Mouse (Mus musculus): ENCODE results near the gene Pla2g2e. TPM values are rescaled to one million over a fixed set of nuclear protein-coding genes. Genes with fewer than 3 reads are reported as not detected.
"Not testable (repeated sequence)": the region's sequence is repeated elsewhere in the genome, so short reads cannot be mapped to it uniquely, and the experiment has no call there.

The Pla2g2e gene
- not detected in 2 replicates for total RNA-seq (2017)

DNA sequence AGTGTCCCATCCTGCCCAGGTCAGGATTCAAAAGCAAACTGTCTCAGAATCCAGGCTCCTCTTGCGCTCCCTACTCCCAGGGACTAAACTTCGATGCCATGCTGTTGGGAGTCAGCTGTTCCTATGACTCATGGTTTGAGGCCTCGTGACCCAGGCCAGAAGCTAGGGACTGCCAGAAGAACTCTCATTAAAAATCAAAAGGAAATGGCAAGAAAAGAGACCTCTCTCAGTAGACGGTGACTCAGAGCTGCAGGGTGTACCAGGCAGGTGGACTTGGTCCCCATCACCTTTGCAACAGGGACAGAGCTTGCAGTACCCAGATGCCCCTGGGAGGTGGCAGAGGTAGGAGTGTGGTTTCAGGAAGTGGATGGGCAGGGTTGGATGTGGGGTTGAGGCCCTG is at the start of gene Pla2g2e:
Gene Pla2g2e, plus strand, starts transcription at position 212 of the 400 bp plus-strand sequence.
- no peak for ATAC-seq (replicated peaks; ENCODE audit: low read depth, poor library complexity, severe bottlenecking)

DNA sequence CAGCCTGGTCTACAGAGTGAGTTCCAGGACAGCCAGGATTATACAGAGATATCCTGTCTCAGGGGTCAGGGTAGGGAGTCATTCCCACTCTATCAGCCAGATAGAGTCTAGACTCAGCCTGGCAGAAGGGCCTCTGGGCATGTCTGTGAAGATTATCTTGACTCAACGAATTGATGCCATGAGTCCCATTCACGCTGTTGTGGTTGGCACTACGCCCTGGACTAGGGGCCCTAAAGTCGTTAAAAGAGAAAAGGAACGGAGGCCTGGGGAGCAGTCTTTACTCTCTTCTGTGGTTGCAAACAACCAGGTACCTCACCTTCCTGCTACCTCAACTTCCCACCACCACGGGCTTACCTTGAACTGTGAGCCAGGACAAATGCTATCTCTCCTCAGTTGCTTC is 37.9 kb upstream of the Pla2g2e start:
- ATAC-seq (replicated peaks; ENCODE audit: low read depth, poor library complexity, severe bottlenecking): no peak

DNA sequence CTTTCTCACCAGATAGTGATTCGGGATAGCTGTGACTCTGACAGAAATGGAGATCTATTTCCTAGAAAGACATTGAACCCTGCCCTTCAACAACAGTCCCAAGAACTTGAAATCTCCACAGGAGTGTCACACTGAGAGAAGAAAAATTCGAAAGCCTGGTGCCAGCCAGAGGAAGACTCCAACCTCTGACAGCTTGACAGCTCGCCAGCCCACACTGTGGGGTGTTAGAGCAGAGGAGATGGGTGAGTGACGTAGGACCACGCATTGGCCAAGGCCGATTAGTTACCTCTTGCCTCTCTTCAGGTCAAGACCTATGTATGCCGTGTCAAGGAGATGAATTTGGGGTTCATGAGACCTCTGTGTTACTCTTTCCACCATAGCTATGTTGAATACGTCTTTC is 37.0 kb upstream of the Pla2g2e start:
- ATAC-seq (replicated peaks; ENCODE audit: low read depth, poor library complexity, severe bottlenecking): no peak

DNA sequence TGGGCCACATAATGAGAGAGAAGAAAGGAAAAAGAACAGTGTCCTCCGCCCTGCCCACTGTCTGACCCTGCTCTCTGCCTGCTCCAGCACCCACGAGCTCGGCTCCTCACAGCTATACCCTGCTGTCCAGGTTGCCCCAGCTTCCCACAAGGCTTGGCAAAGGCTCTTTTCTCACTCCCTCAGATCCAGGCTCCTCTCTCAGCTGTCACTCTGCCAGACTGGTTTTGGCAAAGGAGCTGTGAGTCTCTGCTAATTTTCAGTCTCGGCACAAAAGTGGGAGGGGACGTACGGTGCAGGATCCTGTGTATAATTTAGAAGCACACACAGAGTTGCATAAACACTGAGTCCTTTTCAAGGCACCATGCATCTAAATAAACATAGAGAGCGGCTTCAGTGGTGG is 36.4 kb upstream of the Pla2g2e start:
- ATAC-seq (replicated peaks; ENCODE audit: low read depth, poor library complexity, severe bottlenecking): no peak

DNA sequence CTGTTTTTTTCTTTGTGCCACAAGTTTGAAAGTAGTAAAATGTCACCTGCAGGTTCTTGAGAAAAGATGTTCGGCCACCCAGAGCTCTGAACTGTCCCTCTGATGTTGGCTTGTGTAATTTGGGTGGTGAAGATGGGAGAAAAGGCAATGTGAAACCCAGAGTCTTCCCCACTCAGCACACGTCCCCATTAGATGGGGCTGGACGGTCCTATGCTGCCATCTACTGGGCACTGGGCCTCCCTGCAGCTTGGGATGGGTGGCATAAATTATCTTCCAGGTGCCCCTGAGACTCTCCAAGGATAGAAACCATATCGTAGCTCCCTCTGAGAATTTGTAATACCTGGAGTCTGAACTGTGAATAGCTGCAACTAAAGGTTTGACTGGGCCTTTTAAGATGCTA is 26.3 kb upstream of the Pla2g2e start:
- ATAC-seq (replicated peaks; ENCODE audit: low read depth, poor library complexity, severe bottlenecking): peak; percentile 89

DNA sequence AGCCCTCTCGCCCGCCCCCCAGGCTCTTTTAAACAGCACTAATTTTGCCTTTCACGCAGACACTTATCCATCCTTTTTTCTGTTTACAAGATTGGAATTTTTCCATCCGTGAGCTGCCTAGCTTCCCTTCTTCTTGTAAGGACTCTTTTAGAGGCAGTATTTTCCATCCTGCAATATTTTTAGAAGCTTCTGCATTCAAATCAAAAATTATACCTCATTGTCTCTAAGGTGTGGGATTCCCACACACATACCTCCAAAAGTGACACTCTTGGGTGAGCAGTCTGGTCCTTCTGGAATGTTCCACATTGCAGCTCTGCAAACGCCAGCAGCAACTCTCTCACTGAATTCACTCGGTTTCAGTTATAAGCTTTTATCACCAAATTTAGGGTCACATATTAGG is 24.8 kb upstream of the Pla2g2e start:
- no peak for ATAC-seq (replicated peaks; ENCODE audit: low read depth, poor library complexity, severe bottlenecking)

DNA sequence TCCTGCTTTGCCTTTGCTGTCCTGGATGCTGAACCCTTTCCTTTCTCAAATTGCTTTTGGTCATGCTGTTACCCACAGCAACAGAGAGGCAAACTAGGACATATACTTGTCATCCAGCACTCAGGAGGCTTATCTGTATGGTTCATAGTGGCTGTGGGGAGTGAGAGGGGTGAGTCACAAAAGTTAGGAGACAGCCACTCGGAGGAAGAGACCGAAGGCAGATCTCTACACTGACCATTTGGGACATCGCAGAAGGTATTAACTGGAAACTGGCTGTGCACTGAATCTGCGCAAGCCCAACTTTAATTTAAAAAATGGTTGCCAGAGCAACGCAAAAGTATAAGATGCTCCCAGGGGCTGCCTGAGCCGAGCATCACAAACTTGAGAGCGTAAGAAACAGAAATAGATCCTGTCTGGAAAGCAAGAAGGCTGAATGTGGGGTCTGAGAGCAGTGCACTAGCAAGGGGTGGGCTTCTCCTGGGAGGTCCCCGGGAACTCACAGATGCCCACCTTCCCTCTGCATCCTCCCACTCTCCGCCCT is 22.6 kb upstream of the Pla2g2e start:
- ATAC-seq (replicated peaks; ENCODE audit: low read depth, poor library complexity, severe bottlenecking): no peak

DNA sequence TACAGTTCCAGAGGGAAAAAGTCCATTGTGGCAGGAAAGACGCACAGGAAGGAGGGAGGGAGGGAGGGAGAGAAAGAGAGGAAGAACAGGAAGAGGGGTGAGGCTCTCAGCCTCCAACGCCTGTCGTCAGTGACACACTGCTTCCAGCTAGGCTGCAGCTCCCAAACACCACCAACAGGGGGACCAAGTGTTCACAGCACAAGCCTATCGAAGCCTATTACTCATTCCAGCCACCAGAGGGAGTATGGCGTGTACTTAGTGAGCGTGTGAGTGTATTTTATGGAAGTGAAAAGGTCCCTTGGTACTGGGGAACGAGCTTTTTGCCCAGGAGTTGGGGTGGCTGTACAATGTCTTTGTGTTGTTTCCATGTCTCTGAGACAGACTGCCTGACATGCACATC is 21.3 kb upstream of the Pla2g2e start:
- ATAC-seq (replicated peaks; ENCODE audit: low read depth, poor library complexity, severe bottlenecking): peak; percentile 80

DNA sequence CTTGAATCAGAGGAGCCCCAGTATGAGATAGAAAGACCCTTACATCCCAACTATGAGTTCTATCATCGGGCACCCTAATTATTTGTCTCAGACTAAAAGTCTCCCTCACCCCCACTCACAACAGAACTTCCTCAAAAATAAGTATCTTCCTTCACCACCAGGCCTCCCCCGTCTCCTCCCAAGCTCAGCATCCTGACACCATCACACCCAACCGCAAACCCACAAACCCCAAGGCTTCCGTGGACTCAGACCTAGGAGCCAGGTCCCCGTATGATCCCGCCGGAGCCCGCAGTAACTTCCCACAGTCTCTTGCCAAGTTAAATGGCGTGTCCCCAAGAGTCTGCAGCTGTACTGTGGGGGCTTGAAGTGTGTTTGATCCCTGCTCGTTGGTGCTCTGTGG is 20.2 kb upstream of the Pla2g2e start:
- ATAC-seq (replicated peaks; ENCODE audit: low read depth, poor library complexity, severe bottlenecking): peak; percentile 51

DNA sequence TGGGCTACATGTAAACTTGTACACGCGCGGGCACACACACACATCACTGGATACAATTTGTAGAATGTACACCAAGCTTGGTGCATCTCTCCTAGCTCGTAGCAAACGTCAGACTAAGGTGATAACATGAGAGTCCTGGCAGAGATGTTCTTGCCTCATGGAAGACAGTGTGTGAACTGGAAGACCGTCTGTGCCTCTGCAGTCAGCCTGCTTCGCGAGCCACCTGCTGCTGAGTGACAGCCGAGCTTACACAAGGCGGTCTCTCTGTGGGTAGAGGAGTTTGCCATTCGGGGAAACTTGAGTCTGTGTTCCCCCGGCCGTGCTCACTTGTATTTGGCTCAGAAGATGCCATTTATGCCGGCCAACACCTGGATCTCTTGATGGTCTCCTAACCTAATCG is 19.3 kb upstream of the Pla2g2e start:
- no peak for ATAC-seq (replicated peaks; ENCODE audit: low read depth, poor library complexity, severe bottlenecking)

DNA sequence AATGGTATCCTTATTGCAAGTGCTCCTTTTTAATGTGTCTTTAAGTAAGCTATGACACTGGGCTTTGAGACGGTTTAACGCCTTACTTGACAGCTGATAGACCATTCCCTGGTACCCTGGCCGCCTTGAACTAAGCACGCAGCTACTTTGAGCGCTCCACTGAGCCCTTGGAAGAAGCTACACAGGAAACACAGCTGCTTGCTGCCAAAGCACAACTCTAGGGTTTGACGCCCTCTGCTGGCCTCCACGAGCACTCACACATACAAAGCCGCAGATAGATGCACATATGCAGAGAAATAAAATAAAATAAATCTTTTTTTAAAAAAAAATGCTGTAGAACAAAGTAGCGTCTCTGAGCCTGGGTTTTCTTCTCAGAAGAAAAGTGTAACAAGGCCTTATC is 18.5 kb upstream of the Pla2g2e start:
- ATAC-seq (replicated peaks; ENCODE audit: low read depth, poor library complexity, severe bottlenecking): no peak

DNA sequence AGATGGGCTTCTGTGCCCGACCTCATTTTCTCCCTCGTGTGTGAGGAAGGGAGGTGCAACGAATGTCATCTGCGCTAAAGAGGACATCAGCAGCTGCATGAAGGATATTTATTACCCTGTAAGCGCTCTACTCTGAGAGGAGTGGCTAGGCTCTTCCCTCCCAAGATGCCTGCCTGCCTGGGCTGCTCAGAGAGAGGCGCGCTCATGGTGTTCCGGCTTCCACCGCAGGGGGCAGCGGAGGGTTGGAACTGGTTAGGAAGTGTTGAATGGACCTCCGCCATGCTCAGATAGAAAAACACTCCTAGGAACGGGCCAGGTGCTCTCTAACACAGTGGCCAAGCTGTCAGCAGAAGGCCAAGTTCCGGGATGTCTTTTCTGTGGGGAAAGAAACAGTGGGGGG is 18.0 kb upstream of the Pla2g2e start:
- peak; percentile 65; the same call in 1 of the 2 replicates for ATAC-seq (replicated peaks; ENCODE audit: low read depth, poor library complexity, severe bottlenecking)

DNA sequence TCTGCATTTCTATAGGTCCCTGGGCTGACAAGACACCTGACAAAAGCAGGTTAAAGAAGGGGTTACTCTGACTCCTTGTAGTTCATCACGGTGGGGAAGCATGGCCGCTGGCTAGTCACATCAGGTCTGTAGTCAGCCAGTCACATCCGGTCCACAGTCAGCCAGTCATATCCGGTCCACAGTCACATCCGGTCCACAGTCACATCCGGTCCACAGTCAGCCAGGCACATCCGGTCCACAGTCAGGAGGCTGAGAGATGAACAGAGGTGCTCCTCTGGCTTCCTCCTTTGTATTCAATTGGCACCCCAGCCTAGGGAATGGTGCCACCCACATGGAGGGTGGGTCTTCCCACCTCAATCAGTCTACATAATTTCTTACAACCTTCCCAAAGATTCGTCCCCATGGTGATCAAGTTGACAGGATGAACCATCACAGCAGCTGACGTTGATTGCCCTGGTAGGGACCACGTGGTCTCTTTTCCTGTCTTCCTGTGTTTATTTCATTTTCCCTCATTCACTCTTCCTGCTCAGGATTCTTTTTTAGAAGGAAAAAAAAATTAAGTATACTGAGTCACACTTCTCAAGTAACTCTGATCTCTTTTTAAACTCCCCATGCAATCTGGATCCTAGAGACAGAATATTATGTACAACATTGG is 14.3 kb upstream of the Pla2g2e start, which contains the start of gene Pla2g5:
Gene Pla2g5, minus strand, starts transcription at position 139 of the 655 bp plus-strand sequence.
- ATAC-seq (replicated peaks; ENCODE audit: low read depth, poor library complexity, severe bottlenecking): no peak

DNA sequence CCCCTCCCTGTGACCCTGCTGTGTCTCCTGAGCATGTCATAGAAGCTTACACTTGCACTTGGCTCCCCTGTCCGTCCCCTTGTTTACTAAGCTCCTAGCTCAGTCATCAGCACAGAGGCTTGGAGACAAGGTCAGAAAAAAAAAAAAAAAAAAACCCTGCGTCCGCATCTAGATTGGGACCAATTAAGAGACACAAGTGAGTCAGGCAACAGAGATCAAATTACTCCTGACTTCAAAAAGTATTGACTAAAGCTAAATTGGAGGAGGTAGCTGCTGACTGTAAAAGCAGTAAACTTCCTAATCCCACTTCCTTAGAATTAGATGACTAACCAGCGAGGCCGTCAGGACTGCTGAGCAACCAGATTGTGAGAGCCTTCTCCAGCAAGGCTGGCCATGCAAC is 12.7 kb upstream of the Pla2g2e start:
- no peak for ATAC-seq (replicated peaks; ENCODE audit: low read depth, poor library complexity, severe bottlenecking)

DNA sequence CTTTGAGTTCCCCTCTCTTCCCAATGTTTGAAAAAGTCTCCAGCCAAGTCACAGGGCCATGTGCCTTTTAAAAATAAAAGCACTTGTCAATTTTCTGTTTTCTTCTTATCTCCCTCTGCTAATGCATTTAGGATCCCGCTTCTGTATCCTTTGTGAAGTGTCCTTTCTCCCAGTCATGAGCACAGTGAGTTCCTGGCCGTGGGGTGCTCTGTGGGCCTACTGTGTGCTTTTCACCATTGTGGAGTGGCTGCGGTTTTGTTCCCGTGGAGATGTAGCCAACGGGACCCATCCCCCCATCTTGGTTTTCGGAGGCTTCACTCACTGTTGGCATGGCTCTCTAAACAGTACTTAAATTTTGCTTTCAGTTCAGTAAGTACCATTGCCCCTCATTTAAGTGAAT is 11.8 kb upstream of the Pla2g2e start:
- ATAC-seq (replicated peaks; ENCODE audit: low read depth, poor library complexity, severe bottlenecking): no peak

DNA sequence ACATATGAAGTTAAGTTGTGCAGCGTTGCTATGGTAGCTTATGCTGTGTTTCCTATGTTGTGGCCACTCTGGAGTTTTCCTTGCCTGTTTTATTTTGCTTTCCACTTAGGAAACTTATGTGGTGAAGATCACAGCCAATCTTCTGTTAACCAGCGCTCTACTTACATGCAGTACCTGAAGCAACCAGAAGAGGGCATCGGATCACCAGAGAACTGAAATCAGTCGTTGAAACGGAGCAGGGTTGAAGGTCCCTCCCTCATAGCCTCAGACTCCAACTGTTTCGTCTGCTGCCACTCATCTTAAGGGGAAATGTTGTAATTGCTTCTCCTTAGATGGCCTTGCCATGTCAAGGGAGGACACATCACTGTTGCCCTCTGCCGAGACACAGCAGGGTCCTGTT is 11.3 kb upstream of the Pla2g2e start:
- ATAC-seq (replicated peaks; ENCODE audit: low read depth, poor library complexity, severe bottlenecking): peak; percentile 94

DNA sequence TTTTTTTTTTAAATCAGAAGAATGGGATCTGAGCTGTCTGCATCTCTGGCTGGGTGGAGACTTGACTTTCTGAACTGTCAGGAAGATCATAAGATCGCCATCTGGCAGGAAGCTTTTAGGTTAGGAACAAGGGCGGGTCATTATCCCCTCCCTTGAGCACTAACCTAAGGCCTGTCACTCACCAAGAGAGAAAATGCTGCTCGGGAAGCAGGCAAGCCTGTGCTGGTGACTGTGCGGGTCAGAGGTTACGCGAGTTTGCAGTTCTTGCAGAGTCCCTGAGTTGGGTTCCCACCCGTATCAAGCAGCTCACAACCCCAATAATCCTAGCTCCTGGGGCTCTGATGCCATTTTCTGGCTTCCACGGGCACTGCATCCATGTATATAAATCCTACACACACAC is 9.1 kb upstream of the Pla2g2e start:
- ATAC-seq (replicated peaks; ENCODE audit: low read depth, poor library complexity, severe bottlenecking): no peak

DNA sequence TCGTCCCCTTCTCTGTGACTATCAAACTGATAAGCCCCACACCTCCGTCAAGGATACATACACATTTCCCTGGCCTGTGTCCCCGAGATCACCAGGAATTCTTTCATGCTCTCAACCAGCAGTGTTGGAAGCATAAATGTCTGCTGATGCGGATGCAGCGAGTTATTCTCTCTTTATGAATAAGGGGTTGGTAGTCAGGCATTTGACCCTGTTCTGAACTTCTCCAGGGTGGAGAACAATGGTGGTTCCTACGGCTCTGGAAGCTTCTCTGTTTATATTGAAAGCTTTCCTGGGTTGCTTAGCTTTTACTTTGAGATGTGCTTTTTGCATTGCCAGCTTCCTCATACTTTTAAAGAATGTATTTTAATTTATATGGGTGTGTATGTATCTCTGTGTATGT is 3.9 kb upstream of the Pla2g2e start, which contains the start of gene Gm13030:
Gene Gm13030, minus strand, starts transcription at position 101 of the 400 bp plus-strand sequence.
- no peak for ATAC-seq (replicated peaks; ENCODE audit: low read depth, poor library complexity, severe bottlenecking)

DNA sequence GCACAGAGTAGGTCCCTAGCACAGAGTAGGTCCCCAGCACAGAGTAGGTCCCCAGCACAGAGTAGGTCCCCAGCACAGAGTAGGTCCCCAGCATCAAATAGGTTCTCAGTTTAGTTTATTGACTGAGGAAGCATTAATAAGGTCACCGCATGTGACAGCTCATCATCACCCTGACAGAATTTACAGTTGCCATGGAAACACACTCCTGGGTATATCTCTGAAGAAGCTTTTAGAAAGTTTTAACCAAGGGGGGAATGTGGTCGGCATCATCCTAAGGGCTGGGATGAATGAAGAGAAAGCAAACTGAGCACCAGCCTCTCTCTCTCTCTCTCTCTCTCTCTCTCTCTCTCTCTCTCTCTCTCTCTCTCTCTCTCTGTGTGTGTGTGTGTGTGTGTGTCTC is 2.5 kb upstream of the Pla2g2e start:
- ATAC-seq (replicated peaks; ENCODE audit: low read depth, poor library complexity, severe bottlenecking): not testable (repeated sequence)

DNA sequence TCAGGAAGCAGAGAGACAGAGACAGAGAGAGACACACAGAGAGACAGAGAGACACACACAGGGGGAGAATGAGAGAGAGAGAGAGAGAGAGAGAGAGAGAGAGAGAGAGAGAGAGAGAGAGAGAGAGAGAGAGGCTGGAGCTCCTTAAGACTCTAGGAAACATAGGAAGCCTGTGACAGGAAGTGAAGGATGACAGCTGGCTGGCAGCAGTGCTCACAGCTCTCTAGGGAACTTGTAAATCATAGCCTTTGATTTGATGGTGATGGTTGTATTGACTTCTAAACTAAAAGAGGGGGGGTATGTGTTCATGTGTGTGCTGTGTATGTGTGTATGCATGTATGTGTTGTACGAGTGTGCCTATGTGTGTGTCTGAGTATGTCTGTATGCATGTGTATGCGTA is 1.8 kb upstream of the Pla2g2e start:
- ATAC-seq (replicated peaks; ENCODE audit: low read depth, poor library complexity, severe bottlenecking): no peak

DNA sequence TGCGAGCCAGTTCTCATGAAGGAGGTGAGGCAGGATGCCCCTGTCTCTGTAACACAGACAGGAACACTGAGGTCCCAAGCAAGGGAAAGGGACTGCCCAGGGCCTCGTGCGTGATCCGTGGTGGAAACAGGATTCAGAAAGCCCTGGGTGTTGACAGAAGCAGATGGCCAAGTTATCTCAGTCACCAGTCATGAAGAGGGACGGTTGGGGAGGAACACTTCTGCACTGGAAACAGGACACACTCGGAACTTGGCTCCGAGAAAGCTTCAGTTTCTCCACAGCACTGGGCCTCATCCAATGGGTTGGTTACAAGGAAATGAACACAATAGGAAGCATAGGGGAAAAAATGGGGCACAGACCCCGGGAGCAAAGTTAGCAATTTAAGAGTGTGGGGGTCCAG is 1.0 kb downstream of the Pla2g2e start:
- no peak for ATAC-seq (replicated peaks; ENCODE audit: low read depth, poor library complexity, severe bottlenecking)

DNA sequence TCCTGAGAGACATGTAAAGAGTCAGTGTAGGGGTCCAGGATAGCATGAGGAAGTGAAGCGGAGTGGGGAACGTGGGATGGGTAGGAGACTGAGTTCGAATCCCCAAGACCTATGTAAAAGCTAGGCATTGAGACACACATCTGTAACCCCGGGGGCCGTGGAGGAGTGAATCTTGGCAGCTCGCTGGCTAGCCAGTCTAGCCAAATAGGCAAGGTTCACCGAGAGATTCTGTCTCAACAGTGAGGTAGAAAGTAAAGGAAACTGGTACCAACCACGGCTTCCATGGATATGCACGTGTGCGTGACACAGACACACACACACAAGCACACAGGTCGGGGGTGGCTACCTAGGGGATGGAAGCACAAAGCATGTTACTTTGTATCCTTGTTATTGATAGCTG is 2.1 kb downstream of the Pla2g2e start:
- no peak for ATAC-seq (replicated peaks; ENCODE audit: low read depth, poor library complexity, severe bottlenecking)

Data from common myeloid progenitor, adult 5-6 weeks (primary cell).